ENCODE assay signal across 8 mouse cellular contexts in the genomic region with DNA sequence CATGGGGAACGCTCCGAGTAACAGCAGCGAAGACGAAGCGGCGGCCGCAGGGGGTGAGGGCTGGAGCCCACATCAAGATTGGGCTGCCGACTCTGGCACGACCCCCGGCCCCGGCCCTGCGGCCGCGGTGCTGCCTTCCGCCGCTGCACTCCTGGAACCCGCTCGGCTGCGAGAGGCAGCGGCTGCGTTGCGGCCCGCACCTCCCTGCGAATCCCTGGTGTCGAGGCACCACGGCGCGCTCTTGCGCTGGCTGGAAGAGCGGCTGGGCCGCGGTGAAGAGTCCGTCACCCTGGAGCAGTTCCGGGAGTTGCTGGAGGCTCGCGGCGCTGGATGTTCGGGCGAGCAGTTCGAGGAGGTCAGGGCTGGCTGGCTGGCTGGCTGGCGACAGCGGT. TPM values are rescaled to one million over a fixed set of nuclear protein-coding genes. Genes with fewer than 3 reads are reported as not detected.
DNase-seq lines count a peak whose midpoint lies in the region; ATAC-seq lines count a peak whose summit lies in the region.

No protein-coding gene starts in this region.

- H3K9ac ChIP-seq in kidney, embryonic 15.5 days = peak overlapping the region; percentile 83
- H3K9ac ChIP-seq in forebrain, embryonic 14.5 days (ENCODE audit: low read length) = peak overlapping the region; percentile 89
- H3K9ac ChIP-seq in liver, embryonic 16.5 days (ENCODE audit: low read depth, low read length) = peak overlapping the region; percentile 94

- peaks cover 19% of the 10 kb centered on the region for H3K4me1 ChIP-seq in kidney, embryonic 15.5 days
- H3K4me1 ChIP-seq in forebrain, embryonic 14.5 days (ENCODE audit: control insufficient read depth, insufficient read depth, low read length) = peaks cover 9% of the 10 kb centered on the region
- H3K4me1 ChIP-seq in liver, embryonic 16.5 days (ENCODE audit: control insufficient read depth, low read depth, low read length) = peaks cover 12% of the 10 kb centered on the region

- peak overlapping the region; percentile 99 for H3K4me3 ChIP-seq in kidney, embryonic 15.5 days (replicated peaks)
- H3K4me3 ChIP-seq in forebrain, embryonic 14.5 days (ENCODE audit: low read depth, low read length) = peak overlapping the region; percentile 89
- peak overlapping the region; percentile 96 for H3K4me3 ChIP-seq in liver, embryonic 16.5 days (ENCODE audit: low read depth, low read length)

- peak; percentile 61 for ATAC-seq in kidney, embryonic 15.5 days (replicated peaks; ENCODE audit: low FRiP score)
- ATAC-seq in activated CD4-positive, CD25-positive, alpha-beta regulatory T cell, adult 4 months = peak; percentile 6
- ATAC-seq in forebrain, embryonic 14.5 days = no peak; the same call in 1 of the 2 replicates
- peak; percentile 35 for ATAC-seq in liver, embryonic 16.5 days (ENCODE audit: low read depth)

- no peaks in the 10 kb centered on the region for H3K9me3 ChIP-seq in kidney, embryonic 15.5 days (replicated peaks)
- no peaks in the 10 kb centered on the region for H3K9me3 ChIP-seq in forebrain, embryonic 14.5 days (replicated peaks; ENCODE audit: control insufficient read depth, low read length)
- no peaks in the 10 kb centered on the region for H3K9me3 ChIP-seq in liver, embryonic 16.5 days (replicated peaks; ENCODE audit: control insufficient read depth, low read length)

- 0 out of 2 replicates have a peak overlapping the region, but pooled peaks have one; percentile 88 for H3K27ac ChIP-seq in kidney, embryonic 15.5 days
- H3K27ac ChIP-seq in forebrain, embryonic 14.5 days (ENCODE audit: low read depth, low read length) = no peak overlapping the region
- peak overlapping the region; percentile 90 for H3K27ac ChIP-seq in liver, embryonic 16.5 days (ENCODE audit: low read length)

- DNase-seq in kidney, adult 9 months = no peak
- no peak for DNase-seq in forebrain, embryonic 14.5 days (ENCODE audit: low spot score)
- peak; percentile 63 for DNase-seq in testis, postnatal 10 days (ENCODE audit: low spot score)
- DNase-seq in urinary bladder, postnatal 25 days (ENCODE audit: low spot score) = no peak
- no peak for DNase-seq in adrenal gland, adult (ENCODE audit: inconsistent age in 2 of 2, low spot score in 1 of 2)

- peak overlapping the region; percentile 88 for H3K4me2 ChIP-seq in kidney, embryonic 15.5 days
- peak overlapping the region; percentile 84 for H3K4me2 ChIP-seq in forebrain, embryonic 14.5 days (ENCODE audit: low read length)
- peak overlapping the region; percentile 88 for H3K4me2 ChIP-seq in liver, embryonic 16.5 days (ENCODE audit: low read depth, low read length)

- no peaks in the 10 kb centered on the region for H3K36me3 ChIP-seq in kidney, embryonic 15.5 days
- no peaks in the 10 kb centered on the region for H3K36me3 ChIP-seq in forebrain, embryonic 14.5 days (ENCODE audit: control insufficient read depth, insufficient read depth, low read length)
- H3K36me3 ChIP-seq in liver, embryonic 16.5 days (ENCODE audit: control insufficient read depth, insufficient read depth) = no peaks in the 10 kb centered on the region

- WGBS in kidney, embryonic 15.5 days = under 1% methylated on average over 42 of the region's 42 CpGs
- under 1% methylated on average over 42 of the region's 42 CpGs for WGBS in forebrain, embryonic 14.5 days
- 0% methylated on average over 42 of the region's 42 CpGs for WGBS in liver, embryonic 16.5 days (ENCODE audit: insufficient replicate concordance)

- no peaks in the 10 kb centered on the region for H3K27me3 ChIP-seq in kidney, embryonic 15.5 days
- no peaks in the 10 kb centered on the region for H3K27me3 ChIP-seq in forebrain, embryonic 14.5 days (replicated peaks; ENCODE audit: control insufficient read depth, insufficient read depth, low read length)
- H3K27me3 ChIP-seq in liver, embryonic 16.5 days (ENCODE audit: control insufficient read depth, insufficient read depth, low read depth, low read length) = no peaks in the 10 kb centered on the region

RNA-seq across cellular contexts. Expression of a gene that starts 0.3 kb away (rescaled TPM):
- polyA plus RNA-seq in kidney, embryonic 15.5 days (2015; fragmentation: Nextera tagmentation; extraction: Ambion mirVana) = 7.9 and 8.9 TPM in 2 replicates
- 10 to 100 TPM; 22.1 to 25.8 TPM for polyA plus RNA-seq in activated CD4-positive, CD25-positive, alpha-beta regulatory T cell, adult 4 months (2017; shearing (Covaris generic))
- 9.9 and 12.9 TPM in 2 replicates for polyA plus RNA-seq in forebrain, embryonic 14.5 days (2014; fragmentation: Nextera tagmentation; extraction: Ambion mirVana)
- polyA plus RNA-seq in liver, embryonic 16.5 days (2015; fragmentation: Nextera tagmentation; extraction: Ambion mirVana) = 3.5 and 4.2 TPM in 2 replicates

RNA-seq across cellular contexts. Expression of a gene that starts 0.3 kb away (rescaled TPM):
- polyA plus RNA-seq in kidney, embryonic 15.5 days (2015; fragmentation: Nextera tagmentation; extraction: Ambion mirVana) = 5.2 and 6.4 TPM in 2 replicates
- 1 to 10 TPM; 6.2 to 6.7 TPM for polyA plus RNA-seq in activated CD4-positive, CD25-positive, alpha-beta regulatory T cell, adult 4 months (2017; shearing (Covaris generic))
- polyA plus RNA-seq in forebrain, embryonic 14.5 days (2014; fragmentation: Nextera tagmentation; extraction: Ambion mirVana) = 4.4 and 4.5 TPM in 2 replicates
- polyA plus RNA-seq in liver, embryonic 16.5 days (2015; fragmentation: Nextera tagmentation; extraction: Ambion mirVana) = 4.3 and 4.5 TPM in 2 replicates
